Mouse (Mus musculus) bone marrow, adult 2 months (tissue): Measurements from ENCODE around the gene Acta1.

Experiments
- CTCF ChIP-seq: fragments of 200-500 bp; IDR thresholded peaks from 2 replicates; pipeline ENCODE4 v1.5.1; 2011; ENCODE audit warnings: low read length, control low read depth; ENCODE audit not compliant: control insufficient read depth, insufficient read depth
- POLR2A ChIP-seq: fragments of 200-500 bp; IDR thresholded peaks from 2 replicates; pipeline ENCODE4 v1.6.1; 2011; ENCODE audit warnings: low read depth, mild to moderate bottlenecking, control low read depth, low read length, borderline replicate concordance; ENCODE audit not compliant: control insufficient read depth

GRCm38 (mm10) chr8:123857361-123857760 lies 37.2 kb downstream of the Acta1 start:
- TF ChIP-seq POLR2A (no peak), CTCF (no peak)
